Mouse (Mus musculus) testis, adult 2 months (tissue): ENCODE data around the gene Klf9.

Source experiments
- CTCF ChIP-seq: fragments of 200-500 bp; IDR thresholded peaks from 2 replicates; pipeline ENCODE4 v1.5.1; 2012; ENCODE audit warnings: low read depth, mild to moderate bottlenecking, inconsistent platforms, low read length, moderate library complexity; ENCODE audit not compliant: control insufficient read depth, insufficient read depth, insufficient replicate concordance
- POLR2A ChIP-seq: fragments of 200-500 bp; IDR thresholded peaks from 2 replicates; pipeline ENCODE4 v1.6.1; 2012; ENCODE audit warnings: low read depth, mild to moderate bottlenecking, inconsistent platforms, low read length, moderate library complexity; ENCODE audit not compliant: control insufficient read depth

DNA sequence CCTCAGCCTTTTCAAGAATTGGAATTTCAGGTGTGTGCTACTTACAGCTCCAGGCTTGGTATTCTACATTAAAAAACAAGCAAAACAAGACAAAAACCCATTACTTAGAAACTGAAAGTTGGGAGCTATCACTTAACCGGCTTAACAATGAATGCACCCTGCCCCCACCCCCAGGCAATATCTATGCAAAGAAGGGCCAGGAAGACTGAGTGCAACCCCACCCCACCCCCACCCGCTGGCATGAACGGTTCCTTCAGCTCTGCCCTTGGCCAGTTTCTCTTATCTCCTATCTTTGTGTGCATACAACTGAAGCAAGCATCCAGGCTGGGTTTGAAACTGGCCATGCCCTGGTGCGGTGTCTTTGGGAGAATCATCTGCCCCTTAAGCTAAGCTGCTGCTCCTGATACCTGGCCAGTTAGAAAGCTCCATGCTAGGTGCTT, 11.2 kb downstream of the Klf9 start:
- TF ChIP-seq CTCF, result no peak
- TF ChIP-seq POLR2A, result no peak
